Mouse (Mus musculus) myocyte (in vitro differentiated cells): ENCODE results near the gene Gria4. TPM values are rescaled to one million over a fixed set of nuclear protein-coding genes. Genes with fewer than 3 reads are reported as not detected.
"Not testable (repeated sequence)": the region's sequence is repeated elsewhere in the genome, so short reads cannot be mapped to it uniquely, and the experiment has no call there.

ENCODE experiments used
- H3K27me3 ChIP-seq: one replicate; pipeline ENCODE4 v1.6.1; 2011; ENCODE audit not compliant: control insufficient read depth, insufficient read depth, insufficient read length
- H3K36me3 ChIP-seq: one replicate; pipeline ENCODE4 v1.6.1; 2011; ENCODE audit not compliant: control insufficient read depth, insufficient read depth
- H3K4me2 ChIP-seq: one replicate; pipeline ENCODE4 v1.6.1; 2011; ENCODE audit warnings: low read depth, control low read depth
- H3K4me3 ChIP-seq: one replicate; pipeline ENCODE4 v1.5.1; 2011; ENCODE audit warnings: mild to moderate bottlenecking, control low read depth, moderate library complexity
- H3K79me2 ChIP-seq: one replicate; pipeline ENCODE4 v1.6.1; 2011; ENCODE audit not compliant: control insufficient read depth, insufficient read depth
- H3ac ChIP-seq: one replicate; pipeline ENCODE4 v1.6.1; 2011; ENCODE audit not compliant: control insufficient read depth, insufficient read length
- CEBPB ChIP-seq: IDR thresholded peaks from 2 replicates; pipeline ENCODE4 v1.6.1; 2011; ENCODE audit warnings: mild to moderate bottlenecking, moderate library complexity; ENCODE audit not compliant: poor library complexity, insufficient read depth, severe bottlenecking
- E2F4 ChIP-seq: IDR thresholded peaks from one replicate; pipeline ENCODE4 v1.6.1; 2011; ENCODE audit warnings: mild to moderate bottlenecking, control low read depth, moderate library complexity; ENCODE audit not compliant: insufficient read depth
- MAX ChIP-seq: IDR thresholded peaks from one replicate; pipeline ENCODE4 v1.6.1; 2011; ENCODE audit warnings: low read depth, mild to moderate bottlenecking, control low read depth
- MYOD1 ChIP-seq, 3 experiments: IDR thresholded peaks; one replicate each; pipeline ENCODE4 v1.6.1; 2011; ENCODE audit warnings: control low read depth in 2 of 3, low read depth in 2 of 3, mild to moderate bottlenecking in 2 of 3, moderate library complexity in 1 of 3; ENCODE audit not compliant: insufficient read length in 2 of 3, control insufficient read depth in 1 of 3
- MYOG ChIP-seq, 3 experiments: IDR thresholded peaks; one replicate each; pipeline ENCODE4 v1.6.1; 2011; ENCODE audit warnings: control low read depth in 2 of 3, low read depth in 2 of 3, mild to moderate bottlenecking in 2 of 3; ENCODE audit not compliant: insufficient read length in 2 of 3, control insufficient read depth in 1 of 3, insufficient read depth in 1 of 3
- POLR2A ChIP-seq: IDR thresholded peaks from one replicate; pipeline ENCODE4 v1.6.1; 2011; ENCODE audit warnings: low read depth, mild to moderate bottlenecking, control low read depth, moderate library complexity; ENCODE audit not compliant: insufficient read length
- POLR2AphosphoS2 ChIP-seq: IDR thresholded peaks from one replicate; pipeline ENCODE4 v1.6.1; 2011; ENCODE audit warnings: low read depth, control low read depth; ENCODE audit not compliant: insufficient read length
- REST ChIP-seq: IDR thresholded peaks from one replicate; pipeline ENCODE4 v1.6.1; 2011; ENCODE audit warnings: mild to moderate bottlenecking, control low read depth, moderate library complexity; ENCODE audit not compliant: insufficient read depth, insufficient read length
- SRF ChIP-seq: IDR thresholded peaks from one replicate; pipeline ENCODE4 v1.6.1; 2011; ENCODE audit warnings: low read depth; ENCODE audit not compliant: control insufficient read depth, insufficient read length
- TCF12 ChIP-seq: IDR thresholded peaks from one replicate; pipeline ENCODE4 v1.6.1; 2011; ENCODE audit warnings: mild to moderate bottlenecking, control low read depth; ENCODE audit not compliant: poor library complexity, insufficient read depth, severe bottlenecking
- TCF3 ChIP-seq: IDR thresholded peaks from one replicate; pipeline ENCODE4 v1.6.1; 2011; ENCODE audit warnings: low read depth, control low read depth; ENCODE audit not compliant: insufficient read length
- USF1 ChIP-seq: IDR thresholded peaks from one replicate; pipeline ENCODE4 v1.6.1; 2011; ENCODE audit warnings: low read depth, mild to moderate bottlenecking, control low read depth, moderate library complexity
- polyA plus RNA-seq: library from polyadenylated mRNA; unstranded; fragments of >200 nt; fragmentation: generic; extraction: Trizol; gene quantifications from one replicate; pipeline ENCODE4 v1.2.1, GENCODE M21; 2012; ENCODE audit warnings: missing spikeins

Gene Gria4
- polyA plus RNA-seq, 1 experiment, result not detected

DNA sequence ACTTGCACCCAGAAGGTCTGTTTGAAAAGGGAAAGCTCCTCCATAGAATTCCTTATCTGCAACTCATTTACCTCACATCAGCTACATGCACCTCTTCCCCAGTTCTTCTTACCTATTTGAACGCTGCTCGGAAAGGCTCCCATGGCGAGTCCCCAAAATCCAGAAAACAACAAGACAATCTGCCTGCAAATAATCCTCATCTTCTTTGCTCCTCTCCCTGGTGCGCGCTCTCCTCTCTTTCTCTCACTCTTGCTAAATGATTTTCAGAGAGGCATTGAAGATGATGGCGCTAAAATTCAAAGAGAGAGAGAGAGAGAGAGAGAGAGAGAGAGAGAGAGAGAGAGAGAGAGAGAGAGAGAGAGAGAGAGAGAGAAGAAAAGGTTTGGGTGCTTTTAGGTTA is 959 bp downstream of the Gria4 start:
- Histone ChIP-seq H3K36me3 (no peaks in the 10 kb centered on the region), H3K4me2 (no peak overlapping the region), H3K79me2 (no peaks in the 10 kb centered on the region), H3K4me3 (no peak overlapping the region), H3K27me3 (no peaks in the 10 kb centered on the region), H3ac (no peak overlapping the region)
- TF ChIP-seq USF1 (no peak), TCF12 (no peak), REST (no peak), CEBPB (no peak), E2F4 (no peak), SRF (no peak), TCF3 (no peak), MYOG (IDR thresholded peaks at IDR 0.05; ENCODE audit: control insufficient read depth in 1 of 3, insufficient read depth in 1 of 3, insufficient read length in 2 of 3, low read depth in 2 of 3) (no peak), MYOD1 (IDR thresholded peaks at IDR 0.05; ENCODE audit: control insufficient read depth in 1 of 3, insufficient read length in 2 of 3, low read depth in 2 of 3) (no peak), MAX (no peak)

DNA sequence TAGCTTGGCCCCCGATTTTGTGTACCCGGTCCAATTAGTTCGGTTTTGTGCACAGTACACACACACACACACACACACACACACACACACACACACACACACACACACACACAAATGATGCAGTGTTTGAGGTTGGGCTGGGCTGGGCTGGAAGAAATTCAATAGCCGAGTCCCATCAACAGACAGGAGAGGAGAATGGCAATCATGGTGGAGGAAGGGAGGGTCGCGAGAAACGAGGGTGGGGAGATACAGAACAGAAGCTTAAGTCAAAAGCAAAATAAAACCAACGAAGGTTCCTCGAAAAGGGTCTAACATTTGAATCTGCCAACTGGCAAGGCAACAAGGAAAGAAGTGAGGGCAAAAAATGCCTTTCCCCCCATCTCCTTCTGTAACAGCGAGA is 1.6 kb downstream of the Gria4 start:
- no peak overlapping the region for H3ac ChIP-seq
- no peak overlapping the region for H3K4me3 ChIP-seq
- H3K79me2 ChIP-seq, result no peaks in the 10 kb centered on the region
- H3K36me3 ChIP-seq, result no peaks in the 10 kb centered on the region
- TF ChIP-seq POLR2AphosphoS2 (no peak), TCF3 (no peak), POLR2A (no peak), SRF (no peak), TCF12 (no peak), MAX (no peak)
- H3K4me2 ChIP-seq, result no peak overlapping the region
- no peaks in the 10 kb centered on the region for H3K27me3 ChIP-seq

DNA sequence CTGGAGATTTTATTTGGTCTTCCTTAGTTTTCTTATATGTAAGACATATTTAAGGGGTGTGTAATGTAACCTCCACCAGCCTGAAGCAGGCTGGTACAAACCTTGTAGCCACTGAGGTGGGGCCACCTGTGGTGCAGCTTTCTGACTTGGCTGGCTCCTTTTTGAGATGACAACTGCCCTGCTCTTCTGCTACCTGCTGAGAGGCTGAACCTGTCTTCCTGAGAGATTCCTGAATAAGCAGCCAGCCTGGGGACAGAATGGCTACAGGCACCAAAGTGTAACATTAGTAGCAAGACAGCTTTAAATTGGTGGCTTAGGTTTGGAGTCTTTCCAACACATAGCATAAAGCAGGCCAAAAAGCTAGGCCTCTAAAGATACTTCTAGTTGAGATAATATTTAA is 46.6 kb downstream of the Gria4 start:
- not testable (repeated sequence) for H3K4me2 ChIP-seq, H3K79me2 ChIP-seq

DNA sequence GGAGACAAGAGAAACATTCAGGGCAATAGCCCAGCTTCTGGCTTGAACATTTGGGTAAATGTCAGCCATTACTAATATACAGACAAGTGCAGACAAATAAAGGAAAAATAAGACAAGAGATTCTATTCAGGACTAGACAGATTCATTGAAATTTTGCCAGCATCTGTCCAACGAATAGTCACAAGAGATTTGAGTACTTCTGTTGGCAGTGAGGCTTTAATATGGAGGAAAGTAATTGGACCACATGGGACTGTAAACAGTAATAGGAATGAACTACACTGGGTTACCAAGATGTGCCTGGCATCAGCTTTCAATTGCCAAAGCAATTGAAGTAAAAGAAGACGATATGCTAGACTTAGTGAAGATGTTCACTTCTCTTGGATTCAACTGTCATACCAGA is 81.9 kb downstream of the Gria4 start:
- TF ChIP-seq MYOG (IDR thresholded peaks at IDR 0.05; ENCODE audit: control insufficient read depth in 1 of 3, insufficient read depth in 1 of 3, insufficient read length in 2 of 3, low read depth in 2 of 3) (no peak), POLR2AphosphoS2 (no peak), REST (no peak), TCF12 (no peak), MAX (no peak), USF1 (no peak), MYOD1 (IDR thresholded peaks at IDR 0.05; ENCODE audit: control insufficient read depth in 1 of 3, insufficient read length in 2 of 3, low read depth in 2 of 3) (no peak), POLR2A (no peak), TCF3 (no peak), CEBPB (no peak)

More for the DNA sequence above, 46.6 kb downstream of the Gria4 start:
- H3K36me3 ChIP-seq, H3K4me3 ChIP-seq, H3ac ChIP-seq, H3K27me3 ChIP-seq: not testable (repeated sequence)

DNA sequence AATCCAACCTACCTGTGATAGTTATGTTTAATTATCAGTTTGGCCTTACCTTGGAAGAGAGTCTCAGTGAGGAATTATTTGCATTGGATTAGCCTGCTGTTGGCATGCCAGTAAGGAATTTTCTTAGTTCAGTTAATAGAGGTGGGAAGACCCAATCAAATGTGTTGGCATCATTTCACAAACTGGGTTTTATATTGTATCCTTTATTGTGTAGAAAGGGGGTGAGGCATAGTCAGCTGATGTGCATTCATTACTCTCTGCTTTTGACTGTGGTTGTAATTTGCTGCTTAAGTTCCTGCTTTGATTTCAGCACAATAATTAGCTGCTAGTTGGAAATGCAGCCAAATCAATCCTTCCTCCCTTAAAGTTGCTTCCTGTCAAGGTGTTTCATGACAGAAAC is 83.7 kb downstream of the Gria4 start:
- no peaks in the 10 kb centered on the region for H3K79me2 ChIP-seq
- no peaks in the 10 kb centered on the region for H3K27me3 ChIP-seq
- TF ChIP-seq POLR2AphosphoS2 (no peak), MAX (no peak), USF1 (no peak), MYOG (IDR thresholded peaks at IDR 0.05; ENCODE audit: control insufficient read depth in 1 of 3, insufficient read depth in 1 of 3, insufficient read length in 2 of 3, low read depth in 2 of 3) (no peak), TCF3 (no peak), MYOD1 (IDR thresholded peaks at IDR 0.05; ENCODE audit: control insufficient read depth in 1 of 3, insufficient read length in 2 of 3, low read depth in 2 of 3) (no peak), TCF12 (no peak), CEBPB (no peak), REST (no peak), SRF (no peak), POLR2A (no peak), E2F4 (no peak)
- no peak overlapping the region for H3K4me2 ChIP-seq
- H3K4me3 ChIP-seq, result no peak overlapping the region
- no peaks in the 10 kb centered on the region for H3K36me3 ChIP-seq
- H3ac ChIP-seq, result no peak overlapping the region

More for the DNA sequence above, 81.9 kb downstream of the Gria4 start:
- H3K79me2 ChIP-seq, result no peaks in the 10 kb centered on the region
- H3K4me3 ChIP-seq, result no peak overlapping the region
- H3K36me3 ChIP-seq, result no peaks in the 10 kb centered on the region
- no peak overlapping the region for H3ac ChIP-seq
- H3K4me2 ChIP-seq, result no peak overlapping the region
- no peaks in the 10 kb centered on the region for H3K27me3 ChIP-seq

DNA sequence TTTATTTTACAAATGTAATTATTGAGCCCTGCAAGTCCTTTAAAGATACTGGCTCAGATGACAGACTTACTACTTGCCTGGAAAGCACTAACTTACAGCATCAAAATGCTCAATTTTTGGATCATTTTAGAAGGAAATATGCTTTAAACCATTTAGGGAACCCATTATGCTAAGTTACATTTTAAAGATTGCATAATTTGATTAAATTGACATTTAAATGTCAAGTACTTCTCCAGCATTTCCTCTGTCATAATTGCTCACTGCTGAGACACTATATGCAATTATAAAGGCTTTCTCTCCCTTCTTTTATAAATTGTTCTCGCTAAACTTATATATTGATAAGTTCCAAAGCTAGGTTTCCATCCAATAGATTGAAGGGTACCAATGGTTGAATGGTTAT is 108.9 kb downstream of the Gria4 start:
- no peak overlapping the region for H3ac ChIP-seq
- H3K27me3 ChIP-seq, result no peaks in the 10 kb centered on the region
- no peaks in the 10 kb centered on the region for H3K36me3 ChIP-seq
- H3K79me2 ChIP-seq, result no peaks in the 10 kb centered on the region
- TF ChIP-seq MYOG (IDR thresholded peaks at IDR 0.05; ENCODE audit: control insufficient read depth in 1 of 3, insufficient read depth in 1 of 3, insufficient read length in 2 of 3, low read depth in 2 of 3) (no peak), POLR2A (no peak), TCF3 (no peak), MYOD1 (IDR thresholded peaks at IDR 0.05; ENCODE audit: control insufficient read depth in 1 of 3, insufficient read length in 2 of 3, low read depth in 2 of 3) (no peak), CEBPB (no peak), E2F4 (no peak), TCF12 (no peak), USF1 (no peak), POLR2AphosphoS2 (no peak), REST (no peak), MAX (no peak), SRF (no peak)
- no peak overlapping the region for H3K4me2 ChIP-seq
- no peak overlapping the region for H3K4me3 ChIP-seq
